Mouse (Mus musculus) thymus, postnatal 0 days (tissue): Measurements from ENCODE around the gene Kif4. TPM values are rescaled to one million over a fixed set of nuclear protein-coding genes. Genes with fewer than 3 reads are reported as not detected.

Experiments
- DNase-seq: peaks from one replicate; pipeline ENCODE4 v3.0.0-alpha.2; 2015; ENCODE audit warnings: low spot score
- polyA plus RNA-seq: library from polyadenylated mRNA; unstranded; fragments of >200 nt; fragmentation: Nextera tagmentation; extraction: Ambion mirVana; gene quantifications from 2 replicates; pipeline ENCODE4 v1.2.1, GENCODE M21; 2015

Kif4 gene
- polyA plus RNA-seq, 1 experiment from 2014 or later: 22.0 TPM

DNA sequence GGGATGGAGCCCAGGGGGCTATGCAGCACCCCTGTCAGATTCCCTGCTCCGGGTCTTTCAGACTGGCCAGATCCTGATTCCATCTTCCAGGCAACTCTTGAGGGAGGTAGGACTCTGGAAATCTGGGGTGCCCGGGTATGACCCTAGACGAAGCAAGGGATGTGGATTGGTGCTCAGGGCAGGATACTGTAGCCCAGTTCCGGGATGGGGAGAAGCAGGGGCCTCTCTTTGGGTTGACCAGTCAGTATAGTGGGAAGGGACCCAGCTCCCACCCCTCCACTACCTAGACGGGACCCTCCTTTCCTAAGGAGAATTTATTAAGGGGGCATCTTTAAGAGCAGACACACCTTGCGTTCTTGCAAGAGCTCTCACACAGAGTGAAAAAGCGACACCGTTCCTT, 104.7 kb downstream of the Kif4 start:
- DNase-seq: no peak

DNA sequence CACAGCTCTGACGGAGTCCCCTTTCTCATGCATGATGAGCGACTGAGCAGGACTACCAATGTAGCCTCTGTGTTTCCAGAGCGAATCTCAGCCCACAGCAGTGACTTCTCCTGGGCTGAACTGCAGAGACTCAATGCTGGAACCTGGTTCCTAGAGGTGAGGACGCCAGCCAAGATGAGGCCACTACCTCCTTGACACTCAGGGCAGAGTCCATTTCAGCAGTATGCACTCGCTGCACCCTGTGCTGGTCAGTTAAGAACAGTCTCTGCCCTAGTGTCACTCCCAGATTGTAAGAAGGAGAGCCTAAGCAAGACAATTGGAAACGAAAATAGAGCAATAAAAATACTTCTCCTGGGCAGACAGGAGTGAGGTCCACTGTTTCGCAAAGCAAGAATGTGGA, 108.8 kb downstream of the Kif4 start:
- no peak for DNase-seq

DNA sequence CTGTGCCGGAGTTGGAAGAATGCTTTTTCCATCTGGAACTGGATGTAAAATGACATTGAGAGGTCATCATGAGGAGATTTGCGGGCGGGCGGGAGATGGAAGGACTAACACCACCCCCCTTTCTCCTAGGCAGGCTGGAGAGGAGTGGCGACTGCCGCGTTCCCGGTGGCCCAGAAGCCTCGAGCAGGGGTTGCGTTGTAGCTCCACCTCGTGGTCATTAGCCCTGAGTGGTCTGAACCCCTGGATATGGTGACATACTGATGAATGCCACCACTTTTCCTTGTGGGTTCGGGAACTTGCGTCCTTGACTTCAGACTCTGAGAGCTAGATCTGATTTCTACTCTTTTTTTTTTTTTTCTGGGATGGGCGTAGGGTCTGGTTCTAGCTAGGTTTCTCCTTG, 113.4 kb downstream of the Kif4 start:
- no peak for DNase-seq

DNA sequence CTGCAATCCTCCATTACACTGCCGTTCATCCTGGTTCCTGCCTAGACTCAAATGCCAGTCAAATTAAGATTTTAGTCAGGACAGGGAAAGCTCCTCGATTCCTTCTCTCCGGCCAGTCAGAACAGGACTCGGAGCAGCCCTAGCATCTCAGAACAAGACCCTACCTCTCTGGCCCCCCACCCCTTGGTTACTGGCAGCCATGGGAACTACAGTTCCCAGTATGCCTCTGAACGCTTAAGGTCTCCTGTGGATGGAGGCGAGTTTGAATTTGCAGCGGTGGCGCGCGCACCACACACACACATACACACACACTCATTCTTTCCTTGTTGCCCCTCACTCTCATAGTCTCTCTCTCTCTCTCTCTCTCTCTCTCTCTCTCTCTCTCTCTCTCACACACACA, 113.9 kb downstream of the Kif4 start:
- no peak for DNase-seq

DNA sequence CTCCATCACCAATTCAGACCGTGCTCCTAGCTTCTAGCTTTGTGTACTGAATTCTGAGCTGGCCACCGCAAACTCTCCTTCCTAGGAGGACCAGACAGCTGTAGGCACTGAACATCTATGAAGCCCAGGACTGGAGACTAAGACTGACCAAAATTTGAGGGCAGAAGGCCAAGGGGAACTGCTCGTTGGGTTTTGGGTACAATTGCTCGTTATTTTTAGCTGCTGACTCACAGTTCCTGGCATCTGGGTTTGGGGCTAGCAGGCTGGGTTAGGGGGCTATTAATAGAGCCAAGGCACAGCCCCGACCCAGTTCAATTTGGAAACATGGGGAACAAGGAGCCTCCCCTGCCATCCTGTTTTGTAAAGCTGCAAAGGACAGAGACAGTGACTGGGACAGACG, 115.2 kb downstream of the Kif4 start:
- no peak for DNase-seq

DNA sequence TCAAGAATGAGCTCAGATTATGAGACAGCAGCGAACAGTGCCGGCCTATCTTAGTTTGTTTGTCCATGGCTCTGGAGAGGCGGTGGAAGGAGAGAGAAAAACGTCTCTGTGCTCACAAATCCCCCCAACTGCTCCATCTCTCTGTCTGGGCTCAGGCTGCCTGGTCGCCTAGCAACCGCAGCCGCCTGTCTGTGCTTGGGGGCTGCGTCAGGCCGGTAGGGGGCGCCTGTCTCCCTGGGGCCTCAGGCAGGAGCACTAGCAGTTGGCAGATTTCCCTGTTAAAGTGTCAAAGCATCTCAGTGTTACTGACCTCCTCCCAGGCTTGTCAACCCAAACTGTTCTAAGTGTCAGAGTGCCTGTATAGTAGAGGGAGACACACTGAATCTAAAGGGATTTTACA, 116.4 kb downstream of the Kif4 start:
- peak; percentile 51 for DNase-seq

DNA sequence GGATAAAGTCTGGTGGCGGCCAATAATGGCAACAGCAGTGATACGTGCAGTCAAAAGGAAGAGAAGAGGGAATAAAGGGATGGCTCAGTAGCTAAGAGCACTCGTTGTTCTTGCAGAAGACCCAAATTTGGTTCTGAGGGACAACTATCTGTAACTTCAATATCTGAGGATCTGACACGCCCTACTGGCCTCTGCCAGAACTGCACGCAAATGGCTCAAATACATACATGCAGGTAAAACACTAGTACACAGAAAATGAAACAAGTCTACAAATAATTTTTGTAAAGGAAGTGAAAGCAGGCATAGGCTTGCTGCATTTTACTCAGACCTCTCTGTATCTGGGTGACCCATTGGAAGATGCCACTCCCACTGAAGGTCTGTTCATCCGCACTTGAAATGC, 140.3 kb downstream of the Kif4 start:
- no peak for DNase-seq

DNA sequence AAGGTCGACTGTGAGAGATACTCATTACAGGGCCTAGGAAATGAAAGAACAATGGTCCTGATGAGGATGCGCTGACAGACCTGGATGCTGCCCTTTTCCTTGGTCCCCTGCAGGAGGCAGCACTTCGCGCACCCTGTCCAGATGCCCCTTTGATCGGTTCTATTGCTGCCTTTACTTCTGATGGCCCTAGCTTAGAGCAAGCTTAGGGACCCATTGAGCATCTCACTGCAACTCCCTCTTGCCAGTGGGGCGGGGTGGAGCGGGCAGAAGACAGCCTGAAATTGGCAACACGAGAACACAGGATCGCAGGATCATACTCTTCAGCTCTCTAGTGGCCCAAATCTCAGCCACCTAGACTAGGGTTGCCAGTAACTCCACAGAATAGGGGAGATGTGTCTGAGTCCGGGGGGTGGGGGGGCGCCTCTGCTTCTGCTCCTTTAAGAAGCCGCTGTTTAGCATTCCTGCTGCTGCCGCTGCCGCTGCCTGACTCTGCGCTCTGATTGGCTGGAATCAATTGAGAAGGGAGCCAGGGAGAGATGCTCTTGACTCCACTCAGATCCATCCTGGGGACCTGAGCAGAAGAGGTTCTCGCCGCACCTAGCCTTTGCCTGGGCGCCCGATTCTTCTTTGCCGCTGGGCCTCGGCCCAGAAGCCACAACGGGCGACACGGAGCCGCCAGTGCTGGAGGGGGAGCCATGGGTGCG, 141.8 kb downstream of the Kif4 start, which contains the start of gene Dlg3:
Dlg3 (plus strand) TSS at position 542 of the 704 bp plus-strand sequence.
- no peak for DNase-seq

DNA sequence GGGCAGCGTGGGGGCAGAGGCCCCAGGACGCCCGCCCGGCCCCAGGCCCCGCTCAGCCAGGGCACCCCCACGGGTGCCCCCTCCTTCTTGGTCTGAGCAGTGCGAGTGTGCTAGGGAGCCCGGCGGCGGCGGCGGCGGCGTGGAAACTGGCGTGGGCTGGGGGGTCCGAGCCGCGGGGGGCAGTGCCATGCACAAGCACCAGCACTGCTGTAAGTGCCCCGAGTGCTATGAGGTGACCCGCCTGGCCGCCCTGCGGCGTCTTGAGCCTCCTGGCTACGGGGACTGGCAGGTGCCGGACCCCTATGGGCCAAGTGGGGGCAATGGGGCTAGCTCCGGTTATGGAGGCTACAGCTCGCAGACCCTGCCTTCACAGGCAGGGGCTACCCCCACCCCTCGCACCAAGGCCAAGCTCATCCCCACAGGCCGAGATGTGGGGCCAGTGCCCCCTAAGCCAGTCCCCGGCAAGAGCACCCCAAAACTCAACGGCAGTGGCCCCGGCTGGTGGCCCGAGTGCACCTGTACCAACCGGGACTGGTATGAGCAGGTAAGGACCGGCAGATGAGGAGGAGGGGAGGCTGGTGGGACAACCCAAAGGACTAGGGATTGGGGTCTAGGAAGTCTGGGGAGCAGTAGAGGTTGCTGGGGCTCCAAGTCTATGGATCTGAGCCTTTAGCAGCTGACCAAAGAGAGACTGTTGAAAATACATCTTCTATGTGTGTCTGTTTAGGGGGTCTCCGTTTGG, 142.5 kb downstream of the Kif4 start:
- no peak for DNase-seq

DNA sequence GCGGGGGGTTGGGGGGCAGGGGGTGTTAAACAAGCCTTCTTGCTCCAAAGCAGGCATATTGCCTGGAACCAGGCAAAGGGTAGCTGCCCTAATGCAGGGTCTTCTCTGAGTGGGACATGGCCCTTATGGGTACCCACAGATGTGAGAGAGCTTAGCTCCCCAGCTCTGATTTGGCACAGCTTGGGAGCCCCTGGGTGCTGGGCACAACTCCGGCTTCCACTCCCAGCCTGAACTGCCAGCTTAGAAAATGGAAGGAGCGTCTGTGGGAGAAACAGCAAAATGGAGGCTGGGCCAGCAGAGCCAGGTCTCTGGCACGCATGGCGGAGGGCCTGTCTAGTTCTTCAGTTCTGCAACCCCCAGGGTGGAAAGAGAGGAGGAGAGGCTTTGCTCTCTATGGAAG, 143.7 kb downstream of the Kif4 start:
- DNase-seq: no peak

DNA sequence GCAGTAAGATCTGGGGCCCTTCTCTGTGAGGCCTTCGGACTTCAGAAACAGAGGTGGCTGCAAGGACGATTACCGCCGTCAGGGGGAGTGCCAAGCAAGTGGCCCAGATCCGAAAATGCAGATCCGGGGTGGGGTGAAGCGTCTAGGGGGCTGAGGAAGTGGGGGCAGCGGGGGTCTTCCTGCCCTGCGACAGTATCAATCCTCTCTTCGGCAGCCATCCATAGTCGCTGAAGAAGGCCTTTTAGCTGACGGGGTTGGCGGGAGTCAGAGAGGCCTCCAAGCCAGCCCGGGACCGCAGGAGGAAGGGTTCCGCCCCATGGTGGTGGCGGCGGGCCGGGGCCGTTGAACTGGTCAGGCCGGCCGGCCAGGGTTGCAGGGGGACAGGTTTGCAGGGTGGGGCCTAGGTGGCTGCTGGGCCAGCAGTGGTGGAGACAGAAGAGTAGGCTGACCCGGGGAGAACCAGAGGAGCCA, 148.8 kb downstream of the Kif4 start:
- peak; percentile 71 for DNase-seq

DNA sequence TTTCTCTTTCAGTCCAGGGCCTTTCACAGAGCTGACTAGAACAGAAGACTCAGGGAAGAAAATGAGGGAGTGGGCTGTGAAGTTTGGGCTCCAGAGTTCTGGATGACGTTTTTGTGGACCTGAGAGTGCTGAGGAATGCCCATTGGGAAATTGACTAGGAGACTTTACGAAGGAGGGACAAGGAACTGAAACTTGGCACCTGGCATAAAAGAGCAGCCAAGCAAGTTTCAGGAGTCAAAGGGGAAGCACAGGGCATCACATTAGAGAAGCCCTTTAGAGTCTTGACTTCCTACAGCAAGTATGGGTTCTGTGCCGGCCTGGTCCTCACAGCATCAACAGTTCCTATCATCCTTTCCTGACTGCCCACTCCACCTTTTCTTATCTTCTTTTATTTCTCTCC, 149.9 kb downstream of the Kif4 start:
- no peak for DNase-seq

DNA sequence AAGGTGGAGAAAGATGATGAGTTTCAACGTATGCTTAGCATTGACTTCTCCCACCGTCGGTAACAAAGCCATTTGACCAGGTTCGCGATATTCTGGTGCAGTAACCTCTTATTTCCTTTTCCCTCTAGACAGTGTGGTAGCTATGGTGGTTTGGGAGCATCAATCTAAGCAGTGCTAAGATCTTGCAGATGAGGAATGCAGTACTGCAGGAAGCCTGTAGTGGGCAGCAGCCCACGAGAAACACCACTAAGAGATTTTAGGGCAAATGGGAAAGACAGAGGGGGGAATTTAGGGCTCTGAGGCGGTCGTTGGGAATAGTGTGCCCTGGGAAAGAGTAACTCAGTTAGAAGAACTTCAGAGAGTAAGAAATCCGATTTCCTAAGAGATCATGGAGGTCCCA, 151.0 kb downstream of the Kif4 start:
- peak; percentile 49 for DNase-seq

Other genes starting within 250 kb of the Kif4 start
- not detected in 2 replicates for gene Otud6a, start 196.7 kb upstream of the Kif4 start, polyA plus RNA-seq
- 0.40 and 0.63 TPM in 2 replicates for gene Awat2, start 183.0 kb upstream of the Kif4 start, polyA plus RNA-seq
- 40.6 and 42.3 TPM in 2 replicates for gene Igbp1, start 131.4 kb upstream of the Kif4 start, polyA plus RNA-seq
- not detected in 2 replicates for gene Dgat2l6, start 100.9 kb upstream of the Kif4 start, polyA plus RNA-seq
- 0.09 TPM in 1 of 2 replicates, not detected in the other for gene Awat1, start 53.5 kb upstream of the Kif4 start, polyA plus RNA-seq
- gene P2ry4, start 30.9 kb upstream of the Kif4 start, polyA plus RNA-seq: 0.03 TPM in 1 of 2 replicates, not detected in the other
- gene Arr3, start 20.2 kb upstream of the Kif4 start, polyA plus RNA-seq: not detected in 2 replicates
- gene Pdzd11, start 831 bp downstream of the Kif4 start, polyA plus RNA-seq: 84.8 and 91.9 TPM in 2 replicates
- 0.23 and 0.37 TPM in 2 replicates for gene Gdpd2, start 104.1 kb downstream of the Kif4 start, polyA plus RNA-seq
- 2.2 and 2.3 TPM in 2 replicates for gene Dlg3, start 142.0 kb downstream of the Kif4 start, polyA plus RNA-seq